Mouse (Mus musculus) forebrain, postnatal 0 days (tissue): ENCODE results near the gene Abcg2. TPM values are rescaled to one million over a fixed set of nuclear protein-coding genes. Genes with fewer than 3 reads are reported as not detected.

Source experiments
- ATAC-seq: fragments of 200-750 bp; cut with Nextera tagmentation; 2 replicates; pipeline ENCODE4 v1.8.0; 2017; ENCODE audit warnings: mild to moderate bottlenecking, moderate library complexity
- DNase-seq: peaks from one replicate; pipeline ENCODE4 v3.0.0-alpha.2; 2015
- H3K27ac ChIP-seq: fragments of 300-500 bp; sonication (generic); 2 replicates; pipeline ENCODE4 v1.5.1; 2014; ENCODE audit warnings: low read depth, mild to moderate bottlenecking, antibody characterized with exemption, low read length, moderate library complexity, mixed read lengths
- H3K27me3 ChIP-seq: fragments of 300-500 bp; sonication (generic); 2 replicates; pipeline ENCODE4 v1.6.1; 2014; ENCODE audit warnings: mild to moderate bottlenecking, low read length, mixed read lengths; ENCODE audit not compliant: insufficient read depth
- H3K36me3 ChIP-seq: fragments of 300-500 bp; sonication (generic); 2 replicates; pipeline ENCODE4 v1.6.1; 2014; ENCODE audit warnings: mild to moderate bottlenecking, moderate library complexity; ENCODE audit not compliant: insufficient read depth
- H3K4me1 ChIP-seq: fragments of 300-500 bp; sonication (generic); 2 replicates; pipeline ENCODE4 v1.6.1; 2014; ENCODE audit warnings: antibody characterized with exemption; ENCODE audit not compliant: insufficient read depth
- H3K4me2 ChIP-seq: fragments of 300-500 bp; sonication (generic); 2 replicates; pipeline ENCODE4 v1.6.1; 2014; ENCODE audit warnings: low read depth, mild to moderate bottlenecking, moderate library complexity
- H3K4me3 ChIP-seq: fragments of 300-500 bp; sonication (generic); 2 replicates; pipeline ENCODE4 v1.5.1; 2014; ENCODE audit warnings: low read depth, low read length, mixed read lengths
- H3K9ac ChIP-seq: fragments of 300-500 bp; sonication (generic); 2 replicates; pipeline ENCODE4 v1.6.1; 2014; ENCODE audit warnings: mild to moderate bottlenecking
- H3K9me3 ChIP-seq: fragments of 300-500 bp; sonication (generic); 2 replicates; pipeline ENCODE4 v1.6.1; 2016; ENCODE audit warnings: low read length
- CTCF ChIP-seq: sonication (generic); IDR thresholded peaks from 2 replicates; pipeline ENCODE4 v1.5.1; 2016; ENCODE audit warnings: antibody characterized with exemption, control low read depth, low read depth
- WGBS: fragments of 180-500 bp; shearing (Covaris S2); extraction: QIAGEN DNeasy Blood & Tissue Kit; methylation state at CpG from one replicate; pipeline ENCODE4 v1.1.7; 2014; 5-methylcytosine and 5-hydroxymethylcytosine counted together
- polyA plus RNA-seq: library from polyadenylated mRNA; unstranded; fragments of >200 nt; fragmentation: Nextera tagmentation; extraction: Ambion mirVana; gene quantifications from 2 replicates; pipeline ENCODE4 v1.2.1, GENCODE M21; 2015
- total RNA-seq: library from RNA; depleted of rRNA; stranded (reverse); fragments of >200 nt; gene quantifications from 2 replicates; pipeline ENCODE4 v1.2.3, GENCODE M21; 2014

Abcg2 gene
- total and polyA plus RNA-seq, 2 experiments from 2014 or later = 27.4 to 29.0 TPM

GRCm38 (mm10) chr6:58660951-58661575 is 76.7 kb downstream of the Abcg2 start:
- 79% methylated on average over 3 of the region's 3 CpGs for WGBS
- no peak overlapping the region for H3K4me3 ChIP-seq

DNA sequence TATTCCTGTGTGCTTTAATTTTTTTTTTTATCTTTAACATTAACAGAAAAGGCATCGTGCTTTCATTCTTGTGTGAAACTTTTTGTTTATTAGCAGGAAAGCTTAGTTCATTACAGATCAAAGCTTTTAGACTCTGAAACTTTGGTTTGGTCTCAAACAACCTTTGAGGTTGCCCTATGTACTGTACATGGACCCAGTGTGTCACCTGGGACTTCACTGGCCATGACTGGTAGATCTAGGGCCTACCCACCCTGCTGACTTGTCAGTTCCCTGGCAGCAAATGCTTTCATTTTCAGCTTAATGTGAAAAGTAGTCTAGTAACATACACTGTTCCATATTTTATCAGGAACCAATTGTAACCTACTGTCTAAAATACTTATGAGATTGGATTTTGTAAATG is 93.5 kb downstream of the Abcg2 start:
- WGBS = 88% methylated on average over 1 of the region's 1 CpGs
- DNase-seq = no peak

More at GRCm38 (mm10) chr6:58660951-58661575, 76.7 kb downstream of the Abcg2 start:
- Histone ChIP-seq H3K36me3 (no peaks in the 10 kb centered on the region), H3K27me3 (no peaks in the 10 kb centered on the region), H3K9ac (no peak overlapping the region), H3K9me3 (no peaks in the 10 kb centered on the region), H3K27ac (no peak overlapping the region), H3K4me2 (no peak overlapping the region), H3K4me1 (no peaks in the 10 kb centered on the region)
- ATAC-seq = no peak
- TF ChIP-seq CTCF = no peak
- no peak for DNase-seq

DNA sequence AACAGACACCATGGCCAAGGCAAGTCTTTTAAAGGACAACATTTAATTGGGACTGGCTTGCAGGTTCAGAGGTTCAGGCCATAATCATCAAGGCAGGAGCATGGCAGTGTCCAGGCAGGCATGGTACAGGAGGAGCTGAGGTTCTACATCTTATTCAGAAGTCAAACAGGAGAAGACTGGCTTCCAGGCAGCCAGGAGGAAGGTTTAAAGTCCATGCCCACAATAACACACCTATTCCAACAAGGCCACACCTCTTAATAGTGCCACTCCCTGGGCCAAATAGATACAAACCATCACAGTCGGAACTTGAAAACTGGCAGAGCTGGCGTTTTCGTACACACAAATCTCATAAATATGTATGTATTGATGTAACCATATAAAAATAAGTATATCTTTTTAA is 94.2 kb downstream of the Abcg2 start:
- H3K4me1 ChIP-seq = no peaks in the 10 kb centered on the region
- no peak overlapping the region for H3K9ac ChIP-seq
- H3K36me3 ChIP-seq = no peaks in the 10 kb centered on the region
- no peaks in the 10 kb centered on the region for H3K27me3 ChIP-seq
- 91% methylated on average over 3 of the region's 3 CpGs for WGBS
- no peak for TF ChIP-seq CTCF
- no peak overlapping the region for H3K27ac ChIP-seq
- DNase-seq (no peak), ATAC-seq (no peak)
- no peaks in the 10 kb centered on the region for H3K9me3 ChIP-seq
- H3K4me2 ChIP-seq = no peak overlapping the region
- H3K4me3 ChIP-seq = no peak overlapping the region

More for the DNA sequence above, 93.5 kb downstream of the Abcg2 start:
- Histone ChIP-seq H3K9ac (no peak overlapping the region), H3K9me3 (no peaks in the 10 kb centered on the region), H3K27ac (no peak overlapping the region), H3K4me1 (no peaks in the 10 kb centered on the region), H3K4me3 (no peak overlapping the region), H3K27me3 (no peaks in the 10 kb centered on the region), H3K36me3 (no peaks in the 10 kb centered on the region), H3K4me2 (no peak overlapping the region)
- no peak for ATAC-seq
- TF ChIP-seq CTCF = no peak

DNA sequence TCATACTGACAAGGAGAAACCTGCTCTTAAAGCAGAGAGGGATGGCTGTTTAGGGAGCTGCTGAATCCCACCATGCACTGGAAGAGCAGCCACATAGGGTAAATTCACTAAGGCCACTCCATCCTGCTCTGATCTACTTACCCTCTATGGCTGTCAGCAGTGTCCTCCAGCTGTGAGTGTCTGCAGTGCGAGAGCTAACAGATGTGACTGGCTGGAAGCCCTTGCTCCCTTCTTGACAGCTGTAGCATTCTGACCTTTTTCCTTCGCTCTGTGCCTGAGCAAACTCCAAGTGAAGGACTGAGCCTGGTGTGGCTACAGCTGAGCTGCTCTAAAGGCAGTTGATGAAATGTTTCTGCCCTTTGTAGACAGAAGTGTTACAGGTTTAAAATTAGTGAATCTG is 107.3 kb downstream of the Abcg2 start:
- 82% methylated on average over 2 of the region's 2 CpGs for WGBS
- no peaks in the 10 kb centered on the region for H3K4me1 ChIP-seq
- no peak overlapping the region for H3K4me3 ChIP-seq
- no peak for TF ChIP-seq CTCF
- H3K36me3 ChIP-seq = no peaks in the 10 kb centered on the region
- H3K27me3 ChIP-seq = no peaks in the 10 kb centered on the region
- no peak for ATAC-seq
- no peak for DNase-seq
- no peak overlapping the region for H3K4me2 ChIP-seq
- no peaks in the 10 kb centered on the region for H3K9me3 ChIP-seq
- H3K27ac ChIP-seq = no peak overlapping the region
- H3K9ac ChIP-seq = no peak overlapping the region

GRCm38 (mm10) chr6:58694257-58694656 is 109.9 kb downstream of the Abcg2 start:
- Histone ChIP-seq H3K4me3 (no peak overlapping the region), H3K9ac (no peak overlapping the region), H3K27me3 (no peaks in the 10 kb centered on the region), H3K27ac (no peak overlapping the region), H3K4me2 (no peak overlapping the region), H3K9me3 (no peaks in the 10 kb centered on the region), H3K36me3 (no peaks in the 10 kb centered on the region), H3K4me1 (no peaks in the 10 kb centered on the region)
- TF ChIP-seq CTCF = no peak
- DNase-seq (no peak), ATAC-seq (no peak)
- 96% methylated on average over 2 of the region's 2 CpGs for WGBS

GRCm38 (mm10) chr6:58694765-58695164 is 110.4 kb downstream of the Abcg2 start:
- H3K4me3 ChIP-seq = no peak overlapping the region
- 78% methylated on average over 1 of the region's 1 CpGs for WGBS
- no peak overlapping the region for H3K9ac ChIP-seq
- H3K27me3 ChIP-seq = no peaks in the 10 kb centered on the region
- ATAC-seq = no peak
- no peaks in the 10 kb centered on the region for H3K9me3 ChIP-seq
- no peak overlapping the region for H3K4me2 ChIP-seq
- no peaks in the 10 kb centered on the region for H3K4me1 ChIP-seq
- TF ChIP-seq CTCF = no peak
- no peak for DNase-seq
- no peak overlapping the region for H3K27ac ChIP-seq
- no peaks in the 10 kb centered on the region for H3K36me3 ChIP-seq

DNA sequence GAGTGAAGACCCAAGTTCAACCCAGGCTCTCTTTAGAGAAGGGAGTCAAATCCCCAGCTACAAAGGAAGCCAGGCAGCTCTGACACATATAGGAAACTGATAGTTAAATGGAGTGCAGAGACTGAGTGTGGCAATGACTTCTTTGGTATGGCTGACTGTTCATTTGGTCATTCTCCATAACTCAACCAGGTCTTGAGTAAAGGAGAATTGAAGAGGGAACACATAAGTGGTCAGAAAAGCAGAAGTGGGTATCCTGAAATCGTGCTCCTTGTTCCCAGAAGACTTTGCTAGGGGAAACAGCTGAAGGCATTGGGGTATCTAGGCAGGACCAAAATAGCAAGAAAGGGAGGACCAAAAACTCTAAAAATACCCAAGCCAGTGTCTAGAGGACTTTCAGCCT is 126.0 kb downstream of the Abcg2 start:
- no peak overlapping the region for H3K4me2 ChIP-seq
- H3K4me1 ChIP-seq = no peaks in the 10 kb centered on the region
- DNase-seq = no peak
- no peak overlapping the region for H3K4me3 ChIP-seq
- no peak overlapping the region for H3K27ac ChIP-seq
- no peaks in the 10 kb centered on the region for H3K9me3 ChIP-seq
- H3K9ac ChIP-seq = no peak overlapping the region
- no peak for TF ChIP-seq CTCF
- no peak for ATAC-seq
- no peaks in the 10 kb centered on the region for H3K36me3 ChIP-seq
- no peaks in the 10 kb centered on the region for H3K27me3 ChIP-seq
- WGBS = 75% methylated on average over 1 of the region's 1 CpGs
